Mouse (Mus musculus) stomach, postnatal 0 days (tissue): ENCODE measurements around the gene Ap2s1. TPM values are rescaled to one million over a fixed set of nuclear protein-coding genes. Genes with fewer than 3 reads are reported as not detected.
"Not testable (repeated sequence)": the region's sequence is repeated elsewhere in the genome, so short reads cannot be mapped to it uniquely, and the experiment has no call there.

Source experiments
- ATAC-seq: fragments of 200-750 bp; cut with Nextera tagmentation; 2 replicates; pipeline ENCODE4 v1.8.0; 2017; ENCODE audit not compliant: low FRiP score, low TSS enrichment
- DNase-seq: peaks from one replicate; pipeline ENCODE4 v3.0.0-alpha.2; 2016; ENCODE audit warnings: low spot score
- H3K27ac ChIP-seq: fragments of 300-500 bp; sonication (generic); replicated peaks from 2 replicates; pipeline ENCODE4 v1.5.1; 2014; ENCODE audit warnings: mild to moderate bottlenecking, control low read depth
- H3K27me3 ChIP-seq: fragments of 300-500 bp; sonication (generic); 2 replicates; pipeline ENCODE4 v1.6.1; 2014; ENCODE audit warnings: low read length; ENCODE audit not compliant: control insufficient read depth, insufficient read depth
- H3K36me3 ChIP-seq: fragments of 300-500 bp; sonication (generic); 2 replicates; pipeline ENCODE4 v1.6.1; 2014; ENCODE audit warnings: low read length, mixed read lengths; ENCODE audit not compliant: control insufficient read depth, insufficient read depth
- H3K4me1 ChIP-seq: fragments of 300-500 bp; sonication (generic); replicated peaks from 2 replicates; pipeline ENCODE4 v1.6.1; 2014; ENCODE audit warnings: antibody characterized with exemption; ENCODE audit not compliant: control insufficient read depth, insufficient read depth
- H3K4me2 ChIP-seq: fragments of 300-500 bp; sonication (generic); replicated peaks from 2 replicates; pipeline ENCODE4 v1.6.1; 2014; ENCODE audit warnings: low read depth, mild to moderate bottlenecking, control low read depth, moderate library complexity
- H3K4me3 ChIP-seq: fragments of 300-500 bp; sonication (generic); 2 replicates; pipeline ENCODE4 v1.5.1; 2014; ENCODE audit warnings: low read depth, low read length, control low read depth
- H3K9ac ChIP-seq: fragments of 300-500 bp; sonication (generic); 2 replicates; pipeline ENCODE4 v1.6.1; 2014; ENCODE audit warnings: mild to moderate bottlenecking, low read length, control low read depth, mixed read lengths
- H3K9me3 ChIP-seq: fragments of 300-500 bp; sonication (generic); 2 replicates; pipeline ENCODE4 v1.6.1; 2016; ENCODE audit warnings: low read length; ENCODE audit not compliant: control insufficient read depth
- CTCF ChIP-seq: IDR thresholded peaks from 2 replicates; pipeline ENCODE4 v1.5.1; 2016; ENCODE audit warnings: antibody characterized with exemption, low read depth, mild to moderate bottlenecking, moderate library complexity
- EP300 ChIP-seq: optimal IDR thresholded peaks from 2 replicates; pipeline ENCODE3; 2016; ENCODE audit warnings: antibody characterized with exemption
- WGBS: fragments of 180-500 bp; shearing (Covaris S2); extraction: QIAGEN DNeasy Blood & Tissue Kit; methylation state at CpG from one replicate; pipeline ENCODE4 v1.1.7; 2014; 5-methylcytosine and 5-hydroxymethylcytosine counted together
- polyA plus RNA-seq: library from polyadenylated mRNA; unstranded; fragments of >200 nt; fragmentation: Nextera tagmentation; extraction: Ambion mirVana; gene quantifications from 2 replicates; pipeline ENCODE4 v1.2.1, GENCODE M21; 2015

Ap2s1 gene
- polyA plus RNA-seq, 1 experiment from 2014 or later = 229 TPM

GRCm38 (mm10) chr7:16708244-16708643, 30.0 kb upstream of the Ap2s1 start:
- 19% methylated on average over 9 of the region's 9 CpGs for whole genome bisulfite sequencing
- no peaks in the 10 kb centered on the region for H3K4me1 ChIP-seq
- no peaks in the 10 kb centered on the region for H3K9me3 ChIP-seq
- no peak for ATAC-seq
- H3K36me3 ChIP-seq = no peaks in the 10 kb centered on the region
- no peak overlapping the region for H3K4me3 ChIP-seq
- H3K27ac ChIP-seq = no peak overlapping the region
- no peaks in the 10 kb centered on the region for H3K27me3 ChIP-seq
- no peak for DNase-seq
- TF ChIP-seq CTCF (no peak), EP300 (no peak)
- H3K9ac ChIP-seq = no peak overlapping the region
- H3K4me2 ChIP-seq = no peak overlapping the region

- DNase-seq = no peak
Observed at GRCm38 (mm10) chr7:16710604-16711003, 27.6 kb upstream of the Ap2s1 start.

GRCm38 (mm10) chr7:16712633-16713415, 25.4 kb upstream of the Ap2s1 start:
- Histone ChIP-seq H3K9ac (no peak overlapping the region), H3K9me3 (no peaks in the 10 kb centered on the region), H3K4me3 (no peak overlapping the region), H3K4me2 (no peak overlapping the region), H3K36me3 (no peaks in the 10 kb centered on the region), H3K27me3 (no peaks in the 10 kb centered on the region), H3K4me1 (no peaks in the 10 kb centered on the region), H3K27ac (no peak overlapping the region)
- DNase-seq = no peak
- no peak for ATAC-seq
- TF ChIP-seq EP300 = no peak
- peak; percentile 35 for TF ChIP-seq CTCF
- 72% methylated on average over 13 of the region's 13 CpGs for WGBS

More at GRCm38 (mm10) chr7:16710604-16711003, 27.6 kb upstream of the Ap2s1 start:
- H3K9me3 ChIP-seq = no peaks in the 10 kb centered on the region
- no peak overlapping the region for H3K4me2 ChIP-seq
- H3K4me3 ChIP-seq = no peak overlapping the region
- H3K27me3 ChIP-seq = no peaks in the 10 kb centered on the region
- no peak for ATAC-seq
- no peak for TF ChIP-seq EP300
- TF ChIP-seq CTCF = peak; percentile 55
- H3K9ac ChIP-seq = no peak overlapping the region
- no peak overlapping the region for H3K27ac ChIP-seq
- WGBS = 75% methylated on average over 5 of the region's 5 CpGs
- no peaks in the 10 kb centered on the region for H3K4me1 ChIP-seq
- no peaks in the 10 kb centered on the region for H3K36me3 ChIP-seq

GRCm38 (mm10) chr7:16716456-16717152, 21.6 kb upstream of the Ap2s1 start:
- H3K4me2 ChIP-seq, H3K9me3 ChIP-seq, H3K4me1 ChIP-seq, DNase-seq, ATAC-seq, H3K9ac ChIP-seq, H3K4me3 ChIP-seq, H3K27me3 ChIP-seq, H3K27ac ChIP-seq, H3K36me3 ChIP-seq: not testable (repeated sequence)
- 34% methylated on average over 7 of the region's 8 CpGs for WGBS

- Histone ChIP-seq H3K4me2 (no peak within 1 kb of the TSS), H3K27ac (no peak within 1 kb of the TSS), H3K36me3 (no peaks in the 10 kb centered on the region), H3K9me3 (no peaks in the 10 kb centered on the region), H3K4me1 (no peaks in the 10 kb centered on the region), H3K4me3 (no peak within 1 kb of the TSS), H3K27me3 (no peaks in the 10 kb centered on the region), H3K9ac (no peak within 1 kb of the TSS)
- ATAC-seq (no peak), DNase-seq (no peak)
- TF ChIP-seq EP300 (no peak), CTCF (no peak)
- WGBS = 86% methylated on average over 2 of the region's 2 CpGs
Observed at GRCm38 (mm10) chr7:16721629-16722028, 16.6 kb upstream of the Ap2s1 start, which contains the start of gene Ceacam9. Gene Ceacam9 (plus strand): TSS chr7:16721929.

GRCm38 (mm10) chr7:16722490-16722889, 15.7 kb upstream of the Ap2s1 start:
- not testable (repeated sequence) for DNase-seq

More at GRCm38 (mm10) chr7:16722490-16722889, 15.7 kb upstream of the Ap2s1 start:
- not testable (repeated sequence) for H3K9ac ChIP-seq, H3K36me3 ChIP-seq, H3K9me3 ChIP-seq, H3K4me3 ChIP-seq, ATAC-seq, H3K27me3 ChIP-seq, H3K27ac ChIP-seq, H3K4me2 ChIP-seq, H3K4me1 ChIP-seq
- 53% methylated on average over 3 of the region's 3 CpGs for WGBS
